Mouse (Mus musculus): ENCODE results near the gene Csnk2b.

Csnk2b gene

DNA sequence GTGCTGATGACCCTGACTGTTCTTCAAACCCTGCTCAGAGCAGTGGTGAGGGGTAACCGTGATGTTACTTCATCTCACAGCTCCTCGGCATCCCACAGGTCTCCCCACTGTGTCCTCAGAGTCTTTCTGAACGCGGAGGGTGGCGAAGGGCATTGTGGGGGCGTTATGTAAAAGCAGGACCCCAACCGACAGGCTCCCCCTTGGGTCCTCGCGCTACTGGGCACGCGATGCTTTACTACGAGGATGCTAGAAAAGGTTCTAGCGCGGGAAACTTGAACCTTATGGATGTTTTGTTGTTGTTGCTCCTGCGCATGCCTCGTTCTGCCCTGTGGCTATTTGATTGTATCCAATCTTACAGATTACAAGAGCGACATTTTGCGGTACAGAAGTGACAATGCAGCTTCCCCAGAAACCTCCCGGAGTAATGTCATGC is at the start of gene Csnk2b:
TSS of gene Csnk2b (minus strand) at position 183 of the 433 bp plus-strand sequence.
- DNase-seq (ENCODE audit: low spot score in 2 of 2), result peak; percentile 58 to 70

DNA sequence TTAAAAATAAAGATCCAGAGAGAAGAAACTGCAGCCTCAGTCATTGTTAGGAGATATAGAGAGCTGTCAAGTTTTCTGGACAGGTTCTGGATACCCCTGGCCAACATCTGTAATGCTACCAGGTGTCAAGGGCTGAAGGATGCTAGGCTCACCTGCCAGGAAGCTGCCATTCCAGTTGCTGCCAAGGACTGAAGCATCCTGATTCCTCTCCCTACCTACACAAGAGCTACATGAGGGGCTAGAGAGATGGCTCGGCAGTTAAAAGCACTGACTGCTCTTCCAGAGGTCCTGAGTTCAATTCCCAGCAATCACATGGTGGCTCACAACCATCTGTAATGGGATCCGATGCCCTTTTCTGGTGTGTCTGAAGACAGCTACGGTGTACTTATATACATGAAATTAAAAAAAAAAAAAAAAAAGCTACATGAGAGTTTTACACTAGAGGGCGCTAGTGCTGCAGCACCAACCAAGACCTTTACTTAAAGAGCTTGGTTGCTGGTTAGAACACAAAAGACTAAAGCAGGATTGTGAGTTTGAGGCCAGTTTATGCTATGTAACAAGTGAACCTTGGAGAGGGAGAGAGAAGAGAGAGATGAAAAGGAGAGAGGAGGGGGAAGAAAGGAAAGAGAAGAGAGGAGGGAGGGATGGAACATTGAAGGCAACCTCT is 46.8 kb upstream of the Csnk2b start:
- no peak for DNase-seq (ENCODE audit: low spot score in 2 of 2)

DNA sequence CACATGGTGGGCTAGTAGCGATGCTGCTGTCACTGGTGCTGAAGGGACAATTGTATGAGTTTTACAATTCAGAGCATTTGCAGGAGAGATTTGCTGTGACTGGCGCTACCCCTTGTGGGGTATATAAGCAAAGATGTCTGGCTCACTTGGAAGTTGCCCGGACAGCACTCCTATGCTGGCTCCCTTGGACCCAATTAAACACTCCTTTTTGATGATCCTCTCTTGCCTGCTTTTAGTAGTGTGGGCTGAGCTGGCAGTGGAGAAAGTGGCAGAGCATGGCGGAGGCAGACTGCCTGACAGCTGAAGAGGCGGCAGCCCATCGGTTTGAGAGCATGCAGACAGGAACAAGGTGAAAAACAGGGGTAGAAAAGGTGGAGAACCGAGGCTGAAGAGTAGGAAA is 45.9 kb upstream of the Csnk2b start:
- no peak for DNase-seq (ENCODE audit: low spot score in 2 of 2)

DNA sequence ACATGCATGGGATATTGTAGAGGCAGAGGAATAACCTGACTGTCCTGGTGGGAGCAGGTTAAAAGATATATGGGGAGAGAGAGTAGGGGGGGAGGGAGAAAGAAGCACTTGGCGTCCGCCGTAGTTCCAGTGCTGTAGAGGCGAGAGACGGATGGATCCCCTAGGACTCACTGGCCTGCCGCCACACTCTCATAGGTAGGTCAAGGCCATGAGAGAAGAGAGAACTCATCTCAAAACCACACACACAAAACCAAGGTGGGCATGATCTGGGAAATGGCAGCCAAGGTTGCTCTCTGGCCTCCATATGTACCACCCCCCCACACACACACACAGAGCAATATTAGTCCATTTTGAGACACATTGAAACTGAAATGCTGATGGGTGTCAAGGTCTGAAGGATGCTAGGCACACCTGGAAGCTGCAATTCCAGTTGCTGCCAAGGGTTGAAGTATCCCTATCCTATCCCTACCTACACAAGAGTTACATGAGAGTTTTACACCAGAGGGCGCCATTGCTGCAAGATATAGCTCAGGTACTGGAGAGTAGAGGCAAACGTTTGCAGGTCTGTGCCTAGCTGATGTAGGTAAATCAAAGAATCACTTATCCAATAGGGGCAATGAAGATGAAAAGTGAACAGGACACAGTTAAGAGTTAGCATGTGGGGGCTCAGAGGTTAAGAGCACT is 44.6 kb upstream of the Csnk2b start:
- peak in 1 of 2 experiments; percentile 50 for DNase-seq (ENCODE audit: low spot score in 2 of 2)

DNA sequence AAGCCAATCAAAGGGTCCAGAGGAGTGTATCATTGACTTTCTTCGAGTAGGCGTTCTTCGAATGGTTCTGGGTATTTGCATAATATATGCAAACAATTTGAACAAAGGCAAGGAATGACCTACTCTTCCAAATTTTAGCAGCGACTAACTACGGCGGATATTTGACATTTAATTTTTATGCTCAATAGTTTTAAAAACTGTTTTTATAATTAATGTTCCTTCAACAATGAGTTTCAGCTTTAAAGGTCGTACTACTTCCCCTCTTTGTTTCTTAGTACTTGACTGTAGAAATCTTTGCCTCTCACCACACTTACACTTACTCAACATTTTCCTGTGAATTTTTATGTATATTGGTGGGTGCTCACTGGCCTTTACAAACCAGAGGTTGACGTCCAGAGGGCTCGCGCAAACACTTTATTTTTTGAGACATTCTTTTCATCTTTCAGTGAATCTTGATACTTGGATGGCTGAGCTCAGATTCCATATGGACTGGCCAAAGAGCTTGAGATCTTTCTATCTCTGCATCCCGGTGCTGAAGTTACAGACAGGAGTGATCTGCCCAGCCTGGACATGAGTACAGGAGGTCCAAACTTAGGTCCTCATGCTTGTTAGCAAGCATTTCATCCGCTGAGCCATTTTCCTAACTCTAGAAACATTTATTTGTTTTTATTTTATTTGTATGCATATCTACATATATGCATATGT is 43.8 kb upstream of the Csnk2b start:
- DNase-seq (ENCODE audit: low spot score in 2 of 2), result no peak

DNA sequence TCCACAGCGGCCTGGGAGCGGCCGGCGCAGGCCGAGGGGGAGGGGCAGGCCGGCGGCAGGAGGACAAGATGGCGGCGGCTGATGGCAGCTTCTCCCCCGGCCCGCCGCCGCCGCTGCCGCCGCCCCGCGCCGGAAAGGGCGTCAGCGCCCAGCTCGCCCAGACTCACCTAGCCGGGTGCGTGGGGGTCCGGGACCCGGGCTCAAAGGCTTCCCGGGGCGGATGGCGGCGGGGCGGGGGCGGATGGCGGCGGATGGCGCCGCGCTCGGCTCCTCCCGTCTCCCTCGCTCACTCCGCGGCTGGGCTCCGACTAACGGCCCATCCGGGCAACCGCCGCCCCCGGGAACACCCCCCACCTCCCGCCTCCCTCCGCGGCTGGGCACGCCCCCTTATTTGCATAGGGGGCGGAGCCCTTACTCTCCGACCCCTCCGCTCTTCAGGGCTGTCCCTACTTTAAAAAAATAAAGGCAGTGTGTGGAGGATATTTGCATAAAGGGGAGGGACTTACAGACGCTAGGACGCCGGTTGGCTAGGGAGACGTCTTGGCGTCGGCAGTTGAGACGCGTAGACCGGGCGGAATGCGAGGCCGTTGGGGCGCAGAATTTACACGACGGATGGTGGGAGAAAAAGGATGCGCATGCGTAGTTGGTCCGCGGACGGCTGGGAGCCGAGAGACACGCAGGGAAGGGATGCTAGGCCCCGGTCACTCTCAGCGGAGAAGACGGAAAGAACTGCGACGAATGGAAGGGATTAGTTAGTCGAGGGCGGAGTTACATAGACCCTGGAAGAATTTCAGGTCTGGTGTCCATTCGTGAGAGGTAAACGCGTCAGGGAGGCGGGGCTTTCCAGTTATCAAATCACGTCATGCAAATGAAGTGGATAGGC is 43.0 kb upstream of the Csnk2b start, which contains the start of gene Prrc2a:
TSS of gene Prrc2a (minus strand) at position 330 of the 883 bp plus-strand sequence.
- DNase-seq (ENCODE audit: low spot score in 2 of 2), result peak; percentile 99

DNA sequence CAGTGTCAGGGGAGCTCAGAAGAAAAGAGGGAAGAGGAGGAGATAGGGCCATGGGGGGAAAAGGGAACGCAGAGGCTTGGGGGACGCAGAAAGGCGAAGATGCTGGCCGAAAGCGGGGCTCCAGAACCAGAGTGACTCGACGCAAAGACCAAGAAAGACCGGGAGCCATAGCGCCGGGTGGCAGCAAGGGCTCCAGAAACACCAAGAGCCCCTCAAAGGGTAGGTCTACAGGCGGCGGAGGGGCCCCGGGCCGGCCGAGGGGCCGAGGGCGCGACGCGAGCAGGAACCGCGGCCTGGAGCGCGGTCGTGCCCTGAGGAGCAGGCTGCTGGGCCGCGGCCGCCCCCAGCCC is 42.3 kb upstream of the Csnk2b start:
- no peak for DNase-seq (ENCODE audit: low spot score in 2 of 2)

DNA sequence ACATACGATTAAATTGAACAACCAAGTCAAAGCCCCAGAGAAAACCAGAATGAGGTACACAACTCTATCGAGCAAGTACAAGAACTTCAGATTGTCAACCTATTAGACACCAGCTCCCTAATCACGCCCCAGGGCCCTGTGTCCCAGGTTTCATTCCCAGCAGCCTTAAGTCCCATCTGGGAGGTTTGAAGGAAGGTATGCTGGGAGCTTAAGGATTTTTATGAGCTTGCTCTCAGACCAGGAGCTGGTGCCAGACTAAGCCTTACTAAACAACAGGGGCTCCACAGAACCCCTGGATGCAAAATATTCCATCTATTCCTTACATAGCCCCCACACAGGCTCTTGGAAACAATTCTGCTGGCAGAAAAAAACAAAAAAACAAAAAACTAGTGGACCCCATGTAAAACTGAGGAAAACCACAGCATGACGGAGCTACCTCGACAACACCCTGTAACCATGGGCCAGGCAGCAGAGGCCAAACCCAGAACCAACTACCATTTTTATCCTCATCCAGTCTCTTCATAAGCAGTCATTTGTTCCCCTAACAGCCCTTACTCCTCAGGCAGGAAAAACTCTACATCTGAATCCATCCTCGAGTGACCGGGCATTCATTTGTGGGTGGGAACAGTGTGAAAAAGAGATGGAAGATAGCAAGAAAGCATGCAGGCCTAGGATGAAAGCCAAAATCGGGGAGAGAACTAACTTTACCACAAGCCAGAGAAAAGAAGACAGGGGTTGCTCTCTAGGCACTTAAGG is 41.7 kb upstream of the Csnk2b start:
- no peak for DNase-seq (ENCODE audit: low spot score in 2 of 2)

DNA sequence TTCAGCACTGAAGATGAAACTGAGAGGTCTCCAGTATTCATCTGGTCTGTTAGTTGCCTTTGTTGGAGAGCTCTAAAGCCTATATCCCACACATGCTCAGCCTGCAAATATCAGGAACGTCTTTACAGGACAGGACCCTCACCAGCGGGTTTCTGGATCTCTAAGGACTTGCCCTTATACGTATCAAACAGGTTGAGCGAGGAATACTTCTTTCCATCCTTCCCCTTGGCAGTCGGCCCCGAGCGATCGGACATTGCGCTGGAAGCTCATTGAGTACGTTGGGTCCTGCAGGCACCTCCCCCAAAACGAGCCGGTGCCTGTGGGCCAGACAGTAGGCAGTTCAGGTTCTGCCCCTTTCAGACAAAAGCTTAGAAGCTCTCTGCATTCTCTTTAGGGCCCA is 40.9 kb upstream of the Csnk2b start:
- no peak for DNase-seq (ENCODE audit: low spot score in 2 of 2)

DNA sequence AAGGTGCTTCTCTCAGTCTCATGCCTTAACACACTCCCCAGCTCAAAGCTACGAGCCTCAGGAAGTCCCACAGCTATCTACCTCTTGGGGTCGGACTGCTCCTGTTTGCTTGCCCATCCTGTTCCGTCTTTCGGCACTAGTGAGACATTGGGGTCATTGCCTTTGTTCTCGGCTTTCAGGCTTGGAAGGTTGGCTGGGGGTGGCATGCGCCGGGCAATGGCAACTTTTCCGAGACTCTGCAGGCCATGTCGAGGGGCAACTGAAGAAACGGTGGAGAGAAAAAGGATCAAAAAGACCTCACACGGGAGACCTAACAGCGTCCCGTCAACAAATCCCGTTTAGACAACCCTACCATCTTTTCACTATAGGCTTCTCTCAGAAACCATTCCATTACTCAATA is 40.3 kb upstream of the Csnk2b start:
- no peak for DNase-seq (ENCODE audit: low spot score in 2 of 2)

DNA sequence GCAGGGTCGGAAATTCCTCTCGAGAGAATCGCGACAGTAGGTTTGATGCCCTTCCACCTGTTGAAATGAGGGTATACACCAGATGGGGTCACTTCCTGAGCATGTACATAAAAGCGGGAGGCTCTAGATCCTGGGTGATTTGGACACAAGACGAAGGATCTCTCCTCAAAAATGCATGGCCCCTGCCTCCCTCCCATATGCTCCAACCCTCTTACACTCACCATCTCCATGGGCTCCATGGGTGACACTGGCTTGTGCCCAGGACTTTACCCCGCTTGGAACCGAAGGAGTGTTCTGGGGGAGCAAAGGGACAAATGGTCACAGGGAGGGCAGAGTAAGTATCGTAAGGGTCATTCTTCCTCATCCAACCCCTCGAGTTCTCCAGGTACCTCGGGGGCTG is 39.6 kb upstream of the Csnk2b start:
- DNase-seq (ENCODE audit: low spot score in 2 of 2), result no peak

DNA sequence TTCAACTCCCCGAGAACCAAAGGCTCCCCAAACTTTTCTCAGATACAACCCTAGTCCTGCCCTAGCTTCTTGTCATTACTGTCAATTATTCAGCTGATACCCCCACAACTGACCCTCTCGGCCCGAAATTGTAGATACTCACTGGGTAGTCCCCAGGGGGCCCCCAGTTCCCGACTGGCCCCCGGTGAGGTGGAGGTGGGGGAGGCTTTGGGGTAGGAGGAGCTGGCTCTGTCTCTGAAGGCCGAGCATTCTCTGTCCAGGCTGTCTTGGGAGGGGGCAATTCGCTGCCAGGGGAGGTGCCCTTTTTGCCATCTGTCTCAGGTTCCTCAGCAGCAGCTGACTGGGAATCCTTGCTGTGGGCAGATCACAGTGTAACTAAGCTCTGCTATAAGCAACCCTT is 37.8 kb upstream of the Csnk2b start:
- DNase-seq (ENCODE audit: low spot score in 2 of 2), result no peak

DNA sequence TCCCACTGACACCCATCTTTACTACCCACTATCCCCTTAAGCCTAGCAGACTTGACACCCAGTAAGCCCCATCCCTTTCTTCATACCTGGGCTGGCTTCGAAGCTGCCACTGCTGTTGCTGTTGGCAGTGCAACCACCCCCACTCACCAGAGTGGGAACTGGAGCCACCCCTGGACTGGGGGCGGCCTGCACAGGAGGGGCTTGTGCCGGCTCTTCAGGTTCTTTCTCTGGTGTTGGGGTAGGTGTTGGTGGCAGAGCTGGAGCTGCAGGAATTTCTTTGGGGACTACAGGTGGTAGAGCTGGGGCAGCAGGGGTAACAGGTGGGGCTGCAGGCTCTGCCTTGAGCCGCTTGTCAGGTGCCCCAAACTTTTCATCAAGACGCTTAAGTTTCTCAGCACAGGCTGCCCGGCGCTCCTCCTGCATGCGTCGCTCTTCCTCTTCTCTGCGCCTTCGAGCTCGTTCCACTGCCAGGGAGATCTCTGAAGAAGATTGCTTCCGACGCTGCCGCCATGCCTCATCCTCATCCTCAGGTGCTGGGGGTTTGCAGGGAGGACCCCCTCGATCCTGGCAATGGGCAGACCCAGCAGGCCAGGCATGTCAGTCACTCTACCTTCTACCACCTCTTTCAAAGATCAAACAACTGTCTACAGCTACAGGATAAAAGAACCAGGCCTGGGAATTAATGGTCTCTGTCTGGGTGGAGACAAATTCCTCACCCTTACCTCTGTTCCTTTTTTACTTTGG is 37.2 kb upstream of the Csnk2b start:
- no peak for DNase-seq (ENCODE audit: low spot score in 2 of 2)

DNA sequence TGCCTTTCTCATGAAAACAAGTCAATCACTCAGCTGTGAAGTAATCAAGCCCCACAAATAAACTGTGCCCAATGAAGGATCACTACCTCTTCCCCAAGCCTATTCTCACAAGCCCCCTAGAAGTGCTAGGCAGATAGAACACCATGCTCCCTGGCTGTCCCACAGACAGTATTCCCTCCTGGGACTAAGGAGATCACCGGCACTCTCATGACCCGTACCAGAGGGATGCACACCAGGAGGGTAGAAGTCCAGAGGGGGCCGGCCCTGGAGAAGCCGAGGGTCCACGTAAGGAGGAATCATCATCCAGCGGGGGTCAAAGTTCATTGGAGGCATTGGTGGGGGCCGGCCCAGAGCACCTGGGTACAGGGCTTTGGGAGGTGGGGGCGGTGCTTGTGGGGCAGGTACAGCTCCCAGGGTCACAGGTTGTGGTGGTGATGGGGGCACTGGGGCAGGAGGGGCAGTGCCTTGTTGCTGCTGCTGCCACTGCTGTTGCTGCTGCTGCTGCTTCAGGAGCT is 35.9 kb upstream of the Csnk2b start:
- DNase-seq (ENCODE audit: low spot score in 2 of 2), result no peak

DNA sequence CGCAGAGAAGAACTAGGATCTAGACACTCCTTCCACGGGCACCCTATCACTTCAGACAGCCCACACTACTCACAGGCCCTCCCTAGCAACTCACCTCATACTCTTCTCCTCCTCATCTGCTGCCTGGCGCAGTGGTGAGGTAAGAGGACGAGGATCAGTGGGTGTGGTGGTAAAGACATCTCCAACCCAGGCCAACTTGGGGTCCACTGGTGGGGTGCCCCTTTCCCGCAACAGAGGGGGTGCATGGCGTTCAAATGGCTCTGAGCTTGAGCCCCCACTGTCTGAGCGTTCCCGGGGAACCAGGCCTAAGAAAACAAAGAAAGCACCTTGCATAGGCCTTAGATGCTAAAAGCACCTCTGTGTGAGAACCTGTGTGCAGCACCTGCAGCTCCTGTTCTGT is 35.4 kb upstream of the Csnk2b start:
- no peak for DNase-seq (ENCODE audit: low spot score in 2 of 2)

DNA sequence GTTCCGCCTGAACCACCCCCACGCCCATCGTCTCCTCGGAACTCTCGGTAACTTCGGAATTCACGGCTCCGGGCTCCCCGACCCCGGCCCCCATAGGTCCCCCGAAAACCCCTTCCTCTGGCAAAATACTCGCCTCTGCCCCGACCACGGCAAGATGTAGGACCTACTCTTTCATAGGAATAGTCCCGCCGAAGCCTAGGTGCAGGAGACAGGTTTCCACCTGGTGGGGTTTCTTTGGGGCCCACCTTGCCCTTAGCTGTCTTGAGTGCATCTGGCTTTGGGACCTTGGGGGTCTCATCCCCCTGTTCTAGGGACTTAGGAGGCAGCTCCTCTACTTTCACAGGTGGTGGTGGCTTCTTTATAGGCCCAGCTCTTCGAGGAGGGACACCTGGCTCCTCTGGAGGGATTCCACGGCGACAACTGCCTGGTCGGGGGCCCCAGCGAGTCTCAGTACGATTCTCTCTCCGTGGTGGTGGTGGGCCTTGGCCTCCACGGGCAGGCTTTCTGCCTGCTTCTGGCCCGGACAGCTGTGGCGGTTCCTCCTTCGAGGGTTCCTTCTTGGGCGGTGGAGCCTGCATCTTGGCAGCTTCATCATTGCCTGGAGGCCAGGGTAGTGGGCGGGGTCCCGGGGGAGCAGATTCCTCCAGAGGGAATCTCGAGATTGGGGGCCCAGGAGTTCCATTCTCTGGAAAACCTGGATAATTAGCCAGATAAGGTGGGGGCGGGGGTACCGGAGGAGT is 34.8 kb upstream of the Csnk2b start:
- no peak for DNase-seq (ENCODE audit: low spot score in 2 of 2)

DNA sequence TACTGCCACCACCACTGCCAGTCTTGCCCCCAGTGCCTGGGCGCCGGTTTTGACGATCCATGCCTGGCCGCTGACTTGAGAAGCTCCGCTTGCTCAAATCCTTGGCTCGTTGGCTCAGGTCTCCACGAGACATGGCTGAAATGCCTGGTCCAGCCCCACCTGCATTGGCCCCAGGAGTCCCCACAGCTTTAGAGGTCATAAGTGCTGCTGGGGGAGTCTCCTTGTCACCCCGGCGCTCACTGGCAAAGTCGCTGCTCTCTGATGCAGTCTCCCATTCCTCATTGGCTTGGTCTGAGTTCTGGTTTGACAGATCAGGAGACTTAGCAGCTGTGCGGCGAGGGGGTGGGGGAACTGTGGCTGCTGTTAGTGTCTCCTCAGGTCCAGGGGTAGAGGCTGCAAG is 33.6 kb upstream of the Csnk2b start:
- no peak for DNase-seq (ENCODE audit: low spot score in 2 of 2)

DNA sequence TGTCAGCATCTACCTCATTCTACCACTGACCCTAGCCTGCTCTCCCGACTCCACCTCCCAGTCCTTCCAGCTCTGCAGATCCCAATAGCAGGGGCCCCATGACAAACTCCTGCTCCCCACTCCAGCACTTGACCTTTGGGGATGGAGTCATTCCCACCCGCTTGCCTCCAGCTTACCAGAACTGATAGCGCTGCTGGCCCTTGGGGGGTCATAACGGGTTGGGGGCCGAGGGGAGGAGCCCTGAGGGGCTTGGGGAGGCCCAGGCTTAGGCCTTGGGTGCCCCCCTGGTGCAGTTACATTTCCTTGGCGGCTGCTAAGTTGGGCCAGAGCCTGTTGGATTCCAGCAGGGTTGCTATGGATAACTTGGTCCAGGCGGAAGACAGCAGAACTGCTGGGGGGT is 32.8 kb upstream of the Csnk2b start:
- DNase-seq (ENCODE audit: low spot score in 2 of 2), result no peak

DNA sequence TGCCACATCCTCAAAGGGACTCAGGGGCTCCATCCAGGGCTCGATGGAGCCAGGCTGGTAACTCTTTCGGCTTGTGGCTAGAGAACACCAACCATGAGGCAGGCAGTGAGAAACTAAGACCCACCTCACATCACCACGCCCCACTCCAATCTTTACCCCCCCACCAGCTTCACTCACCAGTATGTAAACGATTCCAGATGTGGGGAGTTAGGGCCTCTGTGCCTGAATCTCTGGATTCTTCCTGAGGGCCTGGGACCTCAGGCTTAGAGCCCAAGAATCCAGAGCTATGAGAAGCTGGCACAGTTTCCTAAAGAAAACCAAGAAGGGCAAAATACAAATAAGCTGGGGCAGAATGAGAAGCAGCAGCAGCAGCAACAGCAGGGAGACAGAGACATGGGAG is 32.1 kb upstream of the Csnk2b start:
- no peak for DNase-seq (ENCODE audit: low spot score in 2 of 2)

DNA sequence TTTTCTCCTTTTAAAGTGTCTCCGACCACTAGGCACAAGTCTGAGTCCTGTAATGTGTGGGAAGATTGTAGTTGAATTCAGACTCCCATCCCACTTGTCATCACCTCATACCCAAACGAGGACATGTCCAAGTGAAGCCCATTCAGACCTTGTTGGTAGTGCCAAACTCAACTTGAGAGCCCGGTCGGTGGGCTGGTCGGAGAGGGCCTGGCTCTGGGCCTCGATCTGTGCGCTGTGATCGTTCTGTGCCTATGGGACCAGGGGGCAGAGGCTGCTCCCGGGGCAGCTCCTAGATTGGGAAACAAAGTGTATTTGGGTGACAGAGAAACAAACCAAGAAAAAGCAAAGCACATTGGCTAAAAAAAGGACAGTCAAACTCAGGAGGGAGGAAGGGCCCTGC is 31.2 kb upstream of the Csnk2b start:
- DNase-seq (ENCODE audit: low spot score in 2 of 2), result no peak

All from frontal cortex, postnatal 14 days (tissue).